Mouse (Mus musculus): Measurements from ENCODE around the gene Tbcc.

DNA sequence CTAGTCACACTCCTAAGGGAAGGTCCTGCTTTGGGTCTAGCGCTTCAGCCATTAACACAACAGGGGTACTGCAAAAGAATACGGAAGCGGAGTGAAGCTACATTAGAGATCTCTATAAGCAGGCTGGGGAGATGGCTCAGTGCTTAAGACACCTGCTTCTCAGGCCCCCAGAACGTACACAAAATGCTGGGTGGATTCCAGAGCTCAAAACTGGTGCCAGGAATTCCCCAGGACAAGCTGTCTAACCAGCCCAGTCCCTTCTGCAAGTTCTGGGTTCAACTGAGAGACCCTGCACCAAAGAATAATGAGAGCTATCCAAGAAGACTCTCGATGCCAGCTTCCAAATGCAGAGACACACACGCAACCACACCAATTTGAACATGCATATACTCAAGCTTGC, 8.8 kb upstream of the Tbcc start:
- no peak for TF ChIP-seq CTCF (IDR thresholded peaks at IDR 0.05; ENCODE audit: extremely low read depth, insufficient read depth, insufficient read length, insufficient replicate concordance)
- no peak for TF ChIP-seq POLR2A (IDR thresholded peaks at IDR 0.05; ENCODE audit: low read depth, low read length)
